Mouse (Mus musculus) liver, adult 2 months (tissue): ENCODE measurements at regions not wholly inside any gene's neighbourhood (a gene's known extent, or its start where the extent isn't known, plus 50 kb on each side); places are given as distances from the start of the nearest gene placed in this dataset.

Experiments used
- DNase-seq: peaks from one replicate; pipeline ENCODE4 v3.0.0-alpha.2; 2011; ENCODE audit warnings: low read depth, low spot score; ENCODE audit errors: extremely low read depth
- H3K27ac ChIP-seq: fragments of 200-500 bp; replicated peaks from 2 replicates; pipeline ENCODE4 v1.5.1; 2012; ENCODE audit warnings: low read depth, mild to moderate bottlenecking, control low read depth, inconsistent platforms, low read length; ENCODE audit not compliant: insufficient read depth
- H3K27me3 ChIP-seq: fragments of 200-500 bp; 2 replicates; pipeline ENCODE4 v1.6.1; 2012; ENCODE audit warnings: mild to moderate bottlenecking, moderate library complexity, low read length, inconsistent platforms; ENCODE audit not compliant: control insufficient read depth, insufficient read depth
- H3K36me3 ChIP-seq: fragments of 200-500 bp; 2 replicates; pipeline ENCODE4 v1.6.1; 2012; ENCODE audit warnings: low read length, inconsistent platforms; ENCODE audit not compliant: control insufficient read depth, insufficient read depth
- H3K4me1 ChIP-seq: fragments of 200-500 bp; 2 replicates; pipeline ENCODE4 v1.6.1; 2011; ENCODE audit warnings: low read length; ENCODE audit not compliant: control insufficient read depth, insufficient read depth
- H3K4me3 ChIP-seq: fragments of 200-500 bp; 2 replicates; pipeline ENCODE4 v1.5.1; 2011; ENCODE audit warnings: low read depth, mild to moderate bottlenecking, control low read depth, low read length, moderate library complexity; ENCODE audit not compliant: insufficient read depth
- H3K79me2 ChIP-seq: fragments of 200-500 bp; 2 replicates; pipeline ENCODE4 v1.6.1; 2012; ENCODE audit warnings: inconsistent platforms, mild to moderate bottlenecking, low read length, moderate library complexity; ENCODE audit not compliant: control insufficient read depth, insufficient read depth
- H3K9ac ChIP-seq: fragments of 200-500 bp; 2 replicates; pipeline ENCODE4 v1.6.1; 2012; ENCODE audit warnings: low read depth, mild to moderate bottlenecking, control low read depth, inconsistent platforms, low read length
- CTCF ChIP-seq: fragments of 200-500 bp; IDR thresholded peaks from 2 replicates; pipeline ENCODE4 v1.5.1; 2011; ENCODE audit warnings: low read depth, low read length, control low read depth
- POLR2A ChIP-seq: fragments of 200-500 bp; IDR thresholded peaks from 2 replicates; pipeline ENCODE4 v1.6.1; 2011; ENCODE audit warnings: low read length, control low read depth; ENCODE audit not compliant: insufficient read depth; ENCODE audit errors: extremely low read depth
- WGBS: fragments of 180-500 bp; shearing (Covaris S2); methylation state at CpG from one replicate; pipeline ENCODE4 v1.1.7; 2018; 5-methylcytosine and 5-hydroxymethylcytosine counted together

DNA sequence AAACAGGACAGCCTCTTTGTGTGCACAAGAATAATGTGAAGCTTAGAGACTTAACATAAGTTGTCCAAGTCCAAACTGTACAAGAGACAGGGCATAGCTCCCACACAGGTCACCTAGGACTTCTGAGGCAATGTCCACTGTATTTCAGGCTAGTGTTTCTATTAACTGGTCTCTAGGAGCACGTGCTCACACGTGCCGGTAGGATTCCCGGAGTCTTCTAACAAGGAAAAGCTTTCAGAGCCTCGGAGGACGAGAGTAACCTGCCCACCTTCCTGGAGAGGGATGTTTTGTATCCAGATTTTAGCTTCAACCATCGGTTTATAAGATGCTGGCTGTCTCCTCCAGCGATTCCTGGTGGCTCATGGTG lies 86.8 kb downstream of the Kctd15 start:
- H3K27ac ChIP-seq = no peak overlapping the region

DNA sequence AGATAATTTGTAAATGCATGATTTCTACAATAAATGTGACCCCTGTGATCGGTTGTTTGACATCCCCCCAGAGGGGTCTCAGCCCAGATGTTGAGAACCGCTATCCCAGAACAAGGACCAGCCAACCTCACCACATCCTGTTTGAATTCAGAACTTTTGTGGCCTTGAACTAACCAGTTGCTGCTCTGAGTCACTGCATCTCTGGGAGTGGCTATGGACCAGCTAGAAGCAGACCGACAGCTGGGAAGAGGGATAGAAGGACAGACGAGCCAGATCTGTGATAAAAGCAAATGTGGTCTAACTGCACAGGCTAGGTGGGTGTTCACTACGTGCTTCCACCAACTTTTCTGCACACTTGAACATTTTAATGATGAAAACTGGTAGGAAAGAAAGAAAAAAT lies 89.0 kb downstream of the Kctd15 start:
- H3K4me3 ChIP-seq = no peak overlapping the region
- H3K4me1 ChIP-seq = no peaks in the 10 kb centered on the region
- H3K27me3 ChIP-seq = no peaks in the 10 kb centered on the region
- TF ChIP-seq POLR2A = no peak
- no peak for TF ChIP-seq CTCF
- no peaks in the 10 kb centered on the region for H3K79me2 ChIP-seq
- no peak for DNase-seq
- H3K27ac ChIP-seq = no peak overlapping the region
- H3K36me3 ChIP-seq = no peaks in the 10 kb centered on the region
- H3K9ac ChIP-seq = no peak overlapping the region
- WGBS = 60% methylated on average over 5 of the region's 5 CpGs

More for the DNA sequence above, 86.8 kb downstream of the Kctd15 start:
- TF ChIP-seq POLR2A (no peak), CTCF (no peak)
- H3K79me2 ChIP-seq = no peaks in the 10 kb centered on the region
- no peaks in the 10 kb centered on the region for H3K4me1 ChIP-seq
- WGBS = 34% methylated on average over 8 of the region's 8 CpGs
- no peak for DNase-seq
- H3K9ac ChIP-seq = no peak overlapping the region
- H3K36me3 ChIP-seq = no peaks in the 10 kb centered on the region
- no peak overlapping the region for H3K4me3 ChIP-seq
- H3K27me3 ChIP-seq = no peaks in the 10 kb centered on the region

DNA sequence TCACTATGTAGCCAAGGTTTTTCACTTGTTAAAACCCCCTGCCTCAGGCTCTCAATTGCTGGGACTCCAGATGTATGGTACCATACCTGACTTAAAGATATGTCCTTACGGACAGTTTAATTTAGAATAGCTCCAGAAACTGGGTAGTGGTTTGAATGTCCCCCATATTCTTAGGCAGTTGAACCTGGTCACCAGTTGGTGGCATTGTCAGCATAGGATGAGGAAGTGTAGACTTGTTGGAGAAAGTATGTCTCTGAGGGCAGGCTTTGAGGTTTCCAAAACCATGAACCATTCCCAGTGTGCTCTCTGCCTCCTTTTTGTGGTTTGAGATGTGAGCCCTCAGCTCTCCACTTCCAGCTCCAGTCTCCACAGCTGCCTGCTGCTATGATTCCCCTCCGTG lies 94.4 kb downstream of the Kctd15 start:
- H3K9ac ChIP-seq = no peak overlapping the region
- 79% methylated on average over 2 of the region's 2 CpGs for WGBS
- no peaks in the 10 kb centered on the region for H3K36me3 ChIP-seq
- no peak overlapping the region for H3K27ac ChIP-seq
- no peak overlapping the region for H3K4me3 ChIP-seq
- no peaks in the 10 kb centered on the region for H3K79me2 ChIP-seq
- no peak for DNase-seq
- TF ChIP-seq POLR2A (no peak), CTCF (no peak)
- H3K4me1 ChIP-seq = no peaks in the 10 kb centered on the region
- H3K27me3 ChIP-seq = no peaks in the 10 kb centered on the region

DNA sequence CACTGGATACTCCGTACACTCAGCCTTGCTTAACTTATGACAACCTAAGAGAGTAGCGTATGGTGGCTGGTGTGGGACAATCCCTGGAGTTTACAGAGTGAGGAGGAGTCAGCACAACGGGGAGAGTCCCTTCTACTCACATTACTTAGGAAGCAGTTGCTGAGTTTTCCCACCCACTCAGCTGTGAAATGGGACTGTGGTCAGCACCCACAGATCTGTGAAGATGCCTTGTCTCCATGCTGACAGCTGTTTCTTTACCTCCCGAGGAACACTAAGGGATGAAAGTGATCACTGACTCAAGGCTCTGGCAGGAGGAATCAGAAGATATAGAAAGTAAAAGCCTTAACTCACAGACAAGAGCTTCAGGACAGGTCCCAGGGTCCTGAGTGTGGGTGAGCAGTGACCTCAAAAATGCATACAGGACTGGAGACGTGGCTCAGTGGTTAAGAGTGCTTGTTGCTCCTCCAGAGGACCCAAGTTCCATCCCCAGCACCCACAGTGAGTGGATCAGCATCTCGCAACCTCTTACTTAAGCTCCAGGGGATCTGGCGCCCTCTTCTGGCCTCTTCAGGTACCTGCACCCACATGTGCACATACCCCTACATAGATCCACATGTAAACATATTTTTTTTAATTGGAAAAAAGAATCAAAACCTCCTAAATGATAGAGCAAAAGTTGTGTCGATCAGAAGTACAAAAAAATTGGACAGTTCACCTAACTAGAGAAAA lies 97.8 kb downstream of the Kctd15 start:
- DNase-seq = no peak
- H3K27ac ChIP-seq = no peak overlapping the region
- WGBS = 85% methylated on average over 8 of the region's 8 CpGs
- no peaks in the 10 kb centered on the region for H3K4me1 ChIP-seq
- H3K79me2 ChIP-seq = no peaks in the 10 kb centered on the region
- H3K36me3 ChIP-seq = no peaks in the 10 kb centered on the region
- H3K27me3 ChIP-seq = no peaks in the 10 kb centered on the region
- H3K4me3 ChIP-seq = no peak overlapping the region
- no peak overlapping the region for H3K9ac ChIP-seq
- TF ChIP-seq POLR2A = no peak
- TF ChIP-seq CTCF = no peak; the same call in 1 of the 2 replicates

DNA sequence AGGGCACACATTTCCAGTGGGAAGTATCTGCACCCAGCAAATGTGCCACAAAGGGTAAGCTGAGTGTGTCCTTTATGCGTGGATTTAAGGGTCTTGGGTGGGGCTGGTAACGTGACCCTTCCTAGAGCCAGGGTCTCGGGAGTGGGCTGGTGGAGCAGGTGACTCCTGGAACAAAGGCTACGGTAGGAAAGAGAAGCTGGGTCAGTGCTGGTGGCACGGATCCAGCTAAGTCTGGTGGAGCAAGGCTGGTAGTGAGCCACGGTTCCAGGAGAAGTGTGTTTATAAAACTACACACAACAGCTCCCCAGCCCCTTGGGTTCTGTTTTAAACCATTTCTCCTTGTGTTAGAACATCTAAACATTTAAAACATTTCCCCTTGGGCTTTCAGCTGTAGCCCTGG lies 101.3 kb downstream of the Kctd15 start:
- 72% methylated on average over 6 of the region's 6 CpGs for WGBS
- Histone ChIP-seq H3K36me3 (no peaks in the 10 kb centered on the region), H3K4me1 (no peaks in the 10 kb centered on the region), H3K4me3 (no peak overlapping the region), H3K79me2 (no peaks in the 10 kb centered on the region), H3K27me3 (no peaks in the 10 kb centered on the region), H3K27ac (no peak overlapping the region), H3K9ac (no peak overlapping the region)
- DNase-seq = no peak
- TF ChIP-seq POLR2A = no peak
- no peak for TF ChIP-seq CTCF

DNA sequence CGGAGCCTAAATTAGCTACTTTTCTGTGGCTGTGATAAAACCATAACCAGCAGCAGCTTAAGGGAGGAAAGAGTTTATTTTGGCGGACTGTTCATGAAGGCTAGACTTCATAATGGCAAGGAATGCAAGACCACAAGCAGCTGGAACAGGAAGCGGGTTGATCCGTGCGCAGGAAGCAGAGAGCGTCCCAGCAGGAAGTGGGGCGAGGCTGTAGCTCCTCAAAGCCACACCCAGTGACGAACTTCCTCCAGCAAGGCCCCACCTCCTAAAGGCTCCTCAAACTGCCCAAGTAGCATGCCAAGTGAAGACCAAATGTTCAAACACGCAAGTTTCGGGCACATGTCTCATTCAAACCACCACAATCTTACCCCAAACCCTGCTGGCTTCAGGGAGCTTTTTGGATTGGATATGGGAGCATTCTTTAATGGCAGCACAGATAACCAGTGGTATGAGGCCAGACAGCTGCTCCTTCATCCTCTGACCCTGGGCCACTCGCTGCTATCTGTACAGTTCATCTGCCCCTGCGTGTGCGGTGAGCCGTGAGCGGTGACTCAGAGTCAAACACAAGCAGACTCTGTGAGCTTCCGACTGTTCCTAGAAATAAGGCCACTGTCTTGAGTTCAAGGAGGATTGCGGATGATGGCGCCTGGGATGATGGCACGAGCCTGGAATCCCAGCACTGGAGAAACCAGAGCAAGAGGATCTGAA lies 109.8 kb downstream of the Kctd15 start:
- Histone ChIP-seq H3K36me3 (no peaks in the 10 kb centered on the region), H3K9ac (no peak overlapping the region), H3K27ac (no peak overlapping the region), H3K4me3 (no peak overlapping the region), H3K4me1 (no peaks in the 10 kb centered on the region), H3K27me3 (no peaks in the 10 kb centered on the region), H3K79me2 (no peaks in the 10 kb centered on the region)
- DNase-seq = no peak
- TF ChIP-seq POLR2A = no peak
- TF ChIP-seq CTCF = no peak
- 80% methylated on average over 19 of the region's 19 CpGs for WGBS
